Mouse (Mus musculus) adipocyte (in vitro differentiated cells): ENCODE results near the gene Lcp1.
"Not testable (repeated sequence)": the region's sequence is repeated elsewhere in the genome, so short reads cannot be mapped to it uniquely, and the experiment has no call there.

Experiments used
- DNase-seq: peaks from one replicate; pipeline ENCODE4 v3.0.0-alpha.2; 2016; ENCODE audit warnings: low spot score

The Lcp1 gene

GRCm38 (mm10) chr14:75130501-75131318, at the start of gene Lcp1, which contains the start of gene Lrrc63:
Gene Lcp1 (plus strand): TSS chr14:75131101.
Gene Lrrc63 (minus strand): TSS chr14:75130881.
- no peak for DNase-seq

- no peak for DNase-seq
Measured at GRCm38 (mm10) chr14:75102956-75103355, 27.9 kb upstream of the Lcp1 start.

- no peak for DNase-seq
Measured at GRCm38 (mm10) chr14:75121658-75122057, 9.2 kb upstream of the Lcp1 start.

- DNase-seq: no peak
Measured at GRCm38 (mm10) chr14:75131324-75131935, 529 bp downstream of the Lcp1 start.

- DNase-seq: no peak
Measured at GRCm38 (mm10) chr14:75136119-75136966, 5.4 kb downstream of the Lcp1 start.

- no peak for DNase-seq
Measured at GRCm38 (mm10) chr14:75138503-75138902, 7.6 kb downstream of the Lcp1 start.

- no peak for DNase-seq
Measured at GRCm38 (mm10) chr14:75139225-75139624, 8.3 kb downstream of the Lcp1 start.

- not testable (repeated sequence) for DNase-seq
Measured at GRCm38 (mm10) chr14:75147706-75148105, 16.8 kb downstream of the Lcp1 start.

GRCm38 (mm10) chr14:75148229-75148628, 17.3 kb downstream of the Lcp1 start:
- DNase-seq: no peak

GRCm38 (mm10) chr14:75150653-75151052, 19.8 kb downstream of the Lcp1 start:
- DNase-seq: no peak

GRCm38 (mm10) chr14:75151146-75151545, 20.2 kb downstream of the Lcp1 start:
- DNase-seq: no peak

- no peak for DNase-seq
Measured at GRCm38 (mm10) chr14:75154481-75154880, 23.6 kb downstream of the Lcp1 start.

- no peak for DNase-seq
Measured at GRCm38 (mm10) chr14:75159375-75159774, 28.5 kb downstream of the Lcp1 start.

- DNase-seq: no peak
Measured at GRCm38 (mm10) chr14:75163866-75164265, 33.0 kb downstream of the Lcp1 start.

GRCm38 (mm10) chr14:75164345-75164744, 33.4 kb downstream of the Lcp1 start:
- no peak for DNase-seq

- DNase-seq: no peak
Measured at GRCm38 (mm10) chr14:75165574-75166131, 34.8 kb downstream of the Lcp1 start.

GRCm38 (mm10) chr14:75168501-75168900, 37.6 kb downstream of the Lcp1 start:
- DNase-seq: no peak

GRCm38 (mm10) chr14:75170546-75170945, 39.6 kb downstream of the Lcp1 start:
- DNase-seq: no peak

- no peak for DNase-seq
Measured at GRCm38 (mm10) chr14:75174296-75174695, 43.4 kb downstream of the Lcp1 start.

GRCm38 (mm10) chr14:75174731-75175555, 44.0 kb downstream of the Lcp1 start:
- DNase-seq: no peak

GRCm38 (mm10) chr14:75175781-75176180, 44.9 kb downstream of the Lcp1 start:
- DNase-seq: no peak
